Mouse (Mus musculus): Measurements from ENCODE around the gene Ehmt2.
"Not testable (repeated sequence)": the region's sequence is repeated elsewhere in the genome, so short reads cannot be mapped to it uniquely, and the experiment has no call there.

The Ehmt2 gene

DNA sequence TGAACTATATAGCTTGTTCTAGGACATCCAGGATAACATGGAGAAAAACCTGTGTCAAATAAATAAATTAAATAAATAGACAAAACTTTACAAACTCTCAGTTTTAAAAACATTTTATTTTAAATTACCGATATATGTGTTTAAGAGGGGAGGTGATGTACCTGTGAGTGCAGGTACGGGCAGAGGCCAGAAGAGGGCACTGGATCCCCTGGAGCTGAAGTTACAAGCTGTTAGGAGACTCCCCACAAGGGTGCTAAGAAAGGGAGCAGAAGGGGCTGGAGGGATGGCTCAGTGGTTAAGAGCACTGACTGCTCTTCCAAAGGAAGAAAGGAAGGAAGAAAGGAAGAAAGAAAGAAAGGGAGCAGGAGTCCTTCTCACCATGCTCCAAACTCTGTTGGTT is 6.9 kb upstream of the Ehmt2 start:
- no peak for DNase-seq (ENCODE audit: low spot score)

DNA sequence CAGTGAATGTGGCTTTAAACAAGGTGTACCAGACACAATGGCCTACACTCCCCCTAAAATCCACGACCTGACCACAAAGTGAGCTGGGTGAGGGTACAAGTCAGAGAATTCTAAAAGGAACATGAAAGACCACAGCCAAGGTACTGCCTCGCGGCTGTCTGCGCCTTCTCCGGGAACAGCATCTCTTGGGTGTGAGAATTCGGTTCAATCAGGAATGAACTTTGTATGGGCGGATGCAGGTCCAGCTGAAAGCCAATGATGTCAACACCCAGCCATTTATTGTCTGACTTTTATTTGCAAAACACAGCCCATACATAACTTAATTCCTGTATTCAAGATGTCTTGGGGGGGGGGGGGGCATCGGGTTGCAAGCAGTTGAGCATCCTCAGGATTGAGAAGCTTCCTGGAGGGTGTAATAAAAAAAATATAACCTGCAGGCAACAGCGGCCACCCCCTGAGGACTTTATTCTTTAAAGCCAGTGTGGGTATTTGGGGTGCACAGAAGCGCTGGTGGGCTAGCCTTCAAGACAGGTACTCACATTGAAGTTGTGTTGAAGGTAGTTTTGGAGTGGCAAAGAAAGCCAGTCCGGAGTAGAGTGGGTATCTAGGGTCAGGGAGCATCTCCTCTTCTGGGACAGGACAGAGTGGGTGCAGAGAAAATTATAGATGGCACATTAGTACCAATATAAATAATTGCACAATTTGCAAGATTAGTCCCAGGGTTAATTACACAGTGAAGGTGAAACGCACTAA is 5.0 kb upstream of the Ehmt2 start:
- DNase-seq (ENCODE audit: low spot score) = no peak

DNA sequence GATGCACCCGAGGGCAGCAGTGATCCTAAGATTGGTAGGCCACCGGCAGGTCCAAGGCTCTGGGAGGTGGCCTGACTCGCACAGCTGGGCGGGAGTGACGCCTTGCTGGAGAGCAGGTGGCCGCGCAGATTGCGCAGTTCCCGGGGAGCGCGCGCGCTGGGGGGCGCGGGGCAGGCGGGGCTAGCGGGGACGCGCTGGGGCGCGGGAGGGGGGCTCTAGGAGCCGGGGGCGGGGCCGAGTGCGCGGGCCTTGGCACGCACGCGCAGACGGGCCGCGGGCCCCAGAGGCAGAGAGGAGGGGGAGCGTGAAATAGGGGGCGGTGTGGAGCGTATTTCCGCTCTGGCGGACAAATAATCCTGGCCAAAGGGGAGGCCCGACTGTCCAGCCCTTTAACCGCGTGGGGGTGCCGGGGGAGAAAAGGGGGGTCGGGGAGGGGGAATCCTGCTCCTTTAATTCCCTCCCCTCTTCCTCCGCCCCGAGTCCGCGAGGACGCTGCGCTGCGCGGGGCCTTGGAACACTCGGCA is 4.1 kb upstream of the Ehmt2 start:
- peak; percentile 65 for DNase-seq (ENCODE audit: low spot score)

DNA sequence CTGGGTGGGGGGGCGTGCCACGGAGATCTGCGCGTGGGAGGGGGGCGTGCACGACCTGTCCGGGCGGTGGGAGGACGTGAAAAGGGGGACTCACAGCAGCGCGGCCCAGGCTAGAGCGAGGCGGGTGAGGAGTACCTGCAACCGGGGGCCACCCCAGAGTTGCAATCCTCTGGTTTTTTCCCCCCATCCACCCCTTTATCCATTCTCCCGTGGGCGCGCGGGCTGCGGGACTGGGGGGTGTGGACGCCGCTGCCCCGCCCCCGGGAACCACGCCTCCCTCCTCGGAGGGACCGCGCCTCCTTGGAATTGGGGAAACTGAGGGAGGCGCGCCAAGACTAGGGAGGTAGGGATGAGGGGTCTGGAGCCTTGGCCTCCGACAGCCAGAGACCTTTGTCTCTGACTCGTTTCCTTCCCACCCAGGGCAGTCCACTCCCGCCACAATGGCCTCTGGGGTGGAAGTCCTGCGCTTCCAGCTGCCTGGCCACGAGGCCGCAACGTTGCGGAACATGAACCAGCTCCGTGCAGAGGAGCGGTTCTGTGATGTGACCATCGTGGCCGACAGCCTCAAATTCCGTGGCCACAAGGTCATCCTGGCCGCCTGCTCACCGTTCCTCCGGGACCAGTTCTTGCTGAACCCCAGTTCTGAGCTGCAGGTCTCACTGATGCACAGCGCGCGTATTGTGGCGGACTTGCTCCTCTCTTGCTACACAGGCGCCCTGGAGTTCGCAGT is 3.3 kb upstream of the Ehmt2 start:
- no peak for DNase-seq (ENCODE audit: low spot score)

DNA sequence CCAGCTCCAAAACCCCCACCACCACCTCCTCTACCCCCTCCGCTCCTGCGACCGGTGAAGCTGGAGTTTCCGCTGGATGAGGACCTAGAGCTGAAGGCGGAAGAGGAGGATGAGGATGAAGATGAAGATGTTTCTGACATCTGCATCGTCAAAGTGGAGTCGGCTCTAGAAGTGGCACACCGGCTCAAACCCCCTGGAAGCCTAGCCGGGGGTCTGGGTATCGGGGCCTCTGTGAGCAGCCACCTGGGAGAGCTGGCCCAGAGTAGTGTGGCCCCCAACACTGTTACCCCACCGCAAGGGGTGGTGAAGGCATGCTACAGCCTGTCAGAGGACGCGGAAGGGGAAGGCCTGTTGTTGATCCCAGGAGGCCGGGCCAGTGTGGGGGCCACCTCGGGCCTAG is 2.5 kb upstream of the Ehmt2 start:
- no peak for DNase-seq (ENCODE audit: low spot score)

DNA sequence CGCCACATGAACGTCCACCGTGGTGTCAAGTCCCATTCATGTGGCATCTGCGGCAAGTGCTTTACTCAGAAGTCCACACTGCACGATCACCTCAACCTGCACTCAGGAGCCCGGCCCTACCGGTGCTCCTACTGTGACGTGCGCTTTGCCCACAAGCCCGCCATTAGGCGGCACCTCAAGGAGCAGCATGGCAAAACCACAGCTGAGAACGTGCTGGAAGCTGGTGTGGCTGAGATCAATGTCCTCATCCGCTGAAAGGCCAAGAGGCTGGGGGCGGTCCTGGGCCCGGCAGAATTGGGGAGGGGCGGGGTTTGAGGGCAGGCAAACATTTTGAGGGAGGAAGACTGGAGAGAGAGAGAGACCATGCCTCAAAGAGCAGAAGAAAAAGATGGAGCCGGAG is 1.9 kb upstream of the Ehmt2 start:
- no peak for DNase-seq (ENCODE audit: low spot score)

DNA sequence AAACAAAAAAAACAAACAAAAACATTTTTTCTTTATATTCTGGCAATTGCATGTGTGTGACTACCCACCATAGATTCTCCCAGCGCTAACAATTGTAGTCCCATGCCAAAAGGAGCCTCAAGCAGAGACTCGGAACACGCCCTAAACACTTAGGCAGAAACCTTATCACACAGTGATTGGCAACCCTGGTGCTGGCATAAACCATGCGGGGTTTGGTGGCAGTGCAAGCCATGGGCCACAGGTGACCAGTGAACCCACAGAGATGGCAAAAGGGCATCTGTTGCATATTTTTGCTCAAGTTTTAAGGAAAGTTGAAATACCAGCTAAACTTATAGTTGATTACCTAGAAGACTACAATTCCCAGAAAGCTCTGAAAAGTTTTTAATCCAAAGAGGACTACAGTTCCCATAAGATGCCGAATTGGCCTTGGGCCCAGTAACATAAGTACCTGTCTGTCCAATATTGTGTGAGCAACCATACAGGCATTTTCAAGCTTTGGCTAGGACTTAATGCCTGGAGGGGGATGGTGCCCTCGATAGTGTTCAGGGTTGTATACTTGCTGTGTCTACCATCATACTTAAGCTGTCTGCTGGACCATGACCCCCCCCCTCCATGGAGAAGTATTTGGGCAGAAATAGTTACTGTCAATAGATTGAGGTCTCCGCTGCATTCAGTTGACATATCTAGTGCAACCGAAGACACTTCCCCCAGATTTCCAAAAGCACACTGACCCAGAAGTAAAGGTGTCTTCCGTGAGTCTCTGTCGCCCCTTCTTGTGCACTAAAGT is 703 bp upstream of the Ehmt2 start:
- no peak for DNase-seq (ENCODE audit: low spot score)

DNA sequence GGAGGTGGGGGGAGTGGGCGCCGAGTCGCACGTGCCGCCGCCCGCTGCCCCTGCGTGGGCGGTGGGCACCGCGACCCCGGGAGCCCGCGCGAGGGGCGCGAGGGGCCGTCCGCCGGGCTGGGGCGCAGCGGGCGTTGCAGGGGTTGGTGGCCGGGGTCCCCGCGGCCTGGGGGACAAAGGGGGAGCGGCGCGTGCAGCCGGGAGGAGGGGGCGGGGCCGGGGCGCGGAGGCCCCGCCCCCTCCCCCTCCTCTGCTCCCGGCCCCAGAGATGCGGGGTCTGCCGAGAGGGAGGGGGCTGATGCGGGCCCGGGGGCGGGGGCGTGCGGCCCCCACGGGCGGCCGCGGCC is 410 bp downstream of the Ehmt2 start:
- DNase-seq (ENCODE audit: low spot score) = no peak

DNA sequence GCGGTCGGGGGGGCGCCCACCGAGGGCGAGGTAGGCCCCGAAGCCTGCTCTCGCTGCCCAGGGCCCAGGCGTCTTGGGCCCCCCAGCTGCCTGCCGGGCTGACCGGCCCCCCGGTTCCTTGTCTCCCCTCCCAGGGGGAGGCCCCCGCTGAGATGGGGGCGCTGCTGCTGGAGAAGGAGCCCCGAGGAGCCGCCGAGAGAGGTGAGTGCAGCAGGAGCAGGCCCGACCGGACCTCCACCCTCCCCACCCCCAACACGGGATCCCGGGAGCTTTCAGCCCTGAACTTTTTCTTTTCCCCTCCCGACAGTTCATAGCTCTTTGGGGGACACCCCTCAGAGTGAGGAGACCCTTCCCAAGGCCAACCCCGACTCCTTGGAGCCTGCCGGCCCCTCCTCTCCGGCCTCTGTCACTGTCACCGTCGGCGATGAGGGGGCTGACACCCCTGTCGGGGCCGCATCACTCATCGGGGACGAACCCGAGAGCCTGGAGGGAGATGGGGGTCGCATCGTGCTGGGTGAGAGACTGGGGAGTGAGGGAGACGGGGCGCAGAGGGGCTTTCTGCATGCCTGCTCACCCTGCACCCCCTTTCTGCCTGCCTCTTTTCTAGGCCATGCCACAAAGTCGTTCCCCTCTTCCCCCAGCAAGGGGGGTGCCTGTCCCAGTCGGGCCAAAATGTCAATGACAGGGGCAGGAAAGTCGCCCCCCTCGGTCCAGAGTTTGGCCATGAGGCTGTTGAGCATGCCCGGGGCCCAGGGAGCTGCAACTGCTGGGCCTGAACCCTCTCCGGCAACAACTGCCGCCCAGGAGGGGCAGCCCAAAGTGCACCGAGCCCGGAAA is 1.0 kb downstream of the Ehmt2 start:
- no peak for DNase-seq (ENCODE audit: low spot score)

DNA sequence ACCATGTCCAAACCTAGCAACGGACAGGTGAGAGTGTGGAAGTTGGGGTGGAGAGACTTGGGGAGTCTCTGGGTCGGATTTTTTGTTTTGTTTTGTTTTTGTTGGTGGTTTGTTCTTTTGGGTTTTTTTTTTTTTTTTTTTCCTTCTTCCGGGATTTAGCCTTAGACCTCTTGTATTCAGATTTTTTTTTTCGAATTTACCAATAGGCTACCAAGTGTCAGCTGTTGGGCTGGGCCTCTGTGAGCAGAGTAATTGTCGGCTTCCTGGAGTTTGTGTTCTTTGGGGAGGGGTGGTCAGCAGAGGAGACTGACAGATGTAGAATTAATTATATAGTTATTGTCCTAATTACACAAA is 1.6 kb downstream of the Ehmt2 start:
- DNase-seq (ENCODE audit: low spot score) = no peak

DNA sequence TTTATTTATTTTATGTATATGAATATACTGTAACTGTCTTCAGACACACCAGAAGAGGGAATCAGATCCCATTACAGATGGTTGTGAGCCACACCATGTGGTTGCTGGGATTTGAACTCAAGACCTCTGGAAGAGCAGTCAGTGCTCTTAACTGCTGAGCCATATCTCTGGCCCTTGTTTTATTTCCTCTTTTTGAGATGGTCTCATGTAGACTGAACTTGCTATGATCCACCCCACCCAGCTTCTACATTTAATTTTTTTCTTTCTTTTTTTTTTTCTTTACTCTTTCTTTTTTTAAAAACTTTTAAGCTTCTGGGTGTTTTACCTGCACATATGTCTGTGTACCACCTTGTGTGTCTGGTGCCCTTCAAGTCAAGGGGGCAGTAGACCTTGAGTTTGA is 2.6 kb downstream of the Ehmt2 start:
- DNase-seq (ENCODE audit: low spot score) = not testable (repeated sequence)

DNA sequence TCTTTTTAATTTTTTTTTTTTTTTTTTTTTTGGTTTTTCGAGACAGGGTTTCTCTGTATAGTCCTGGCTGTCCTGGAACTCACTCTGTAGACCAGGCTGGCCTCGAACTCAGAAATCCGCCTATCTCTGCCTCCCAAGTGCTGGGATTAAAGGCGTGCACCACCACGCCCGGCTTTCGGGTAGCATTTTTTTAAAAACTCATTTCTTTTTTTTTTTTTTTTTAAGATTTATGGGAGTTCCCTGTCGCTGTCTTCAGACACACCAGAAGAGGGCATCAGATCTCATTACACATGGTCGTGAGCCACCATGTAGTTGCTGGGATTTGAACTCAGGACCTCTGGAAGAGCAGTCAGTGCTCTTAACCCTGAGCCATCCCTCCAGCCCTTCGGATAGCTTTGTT is 3.7 kb downstream of the Ehmt2 start:
- not testable (repeated sequence) for DNase-seq (ENCODE audit: low spot score)

DNA sequence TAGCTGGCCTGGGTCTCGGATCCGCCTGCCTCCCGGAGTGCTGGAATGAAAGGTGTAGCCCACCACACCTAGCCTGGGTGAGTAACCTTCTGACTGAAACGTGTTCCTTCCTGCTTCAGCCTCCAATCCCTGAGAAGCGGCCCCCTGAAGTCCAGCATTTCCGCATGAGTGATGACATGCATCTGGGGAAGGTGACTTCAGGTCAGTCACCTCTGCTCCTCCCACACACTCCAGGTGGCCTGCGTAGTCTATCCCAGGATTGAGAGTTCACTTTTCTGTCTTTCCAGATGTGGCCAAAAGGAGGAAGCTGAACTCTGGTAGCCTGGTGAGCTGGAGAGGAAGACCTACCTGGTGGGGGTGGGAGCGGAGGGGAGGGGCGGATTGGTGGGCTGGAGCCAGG is 4.6 kb downstream of the Ehmt2 start:
- no peak for DNase-seq (ENCODE audit: low spot score)

DNA sequence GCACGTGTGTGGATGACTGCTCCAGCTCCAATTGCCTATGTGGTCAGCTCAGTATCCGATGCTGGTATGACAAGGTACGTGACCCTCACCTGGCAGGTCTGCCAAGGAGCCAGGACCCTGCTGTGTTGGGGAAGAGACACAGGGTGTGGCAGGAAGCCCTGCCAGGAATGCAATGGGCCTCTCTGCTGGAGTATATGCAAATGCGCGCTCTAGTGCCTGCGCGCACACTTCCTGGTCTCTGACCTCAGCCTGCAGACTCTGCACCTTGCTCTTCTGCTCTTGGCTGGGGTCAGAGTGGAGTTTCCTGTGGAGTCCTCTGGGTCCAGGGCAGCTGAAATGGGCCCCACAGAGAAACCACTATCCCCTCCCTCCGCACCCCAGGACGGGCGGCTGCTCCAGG is 12.7 kb downstream of the Ehmt2 start:
- no peak for DNase-seq (ENCODE audit: low spot score)

DNA sequence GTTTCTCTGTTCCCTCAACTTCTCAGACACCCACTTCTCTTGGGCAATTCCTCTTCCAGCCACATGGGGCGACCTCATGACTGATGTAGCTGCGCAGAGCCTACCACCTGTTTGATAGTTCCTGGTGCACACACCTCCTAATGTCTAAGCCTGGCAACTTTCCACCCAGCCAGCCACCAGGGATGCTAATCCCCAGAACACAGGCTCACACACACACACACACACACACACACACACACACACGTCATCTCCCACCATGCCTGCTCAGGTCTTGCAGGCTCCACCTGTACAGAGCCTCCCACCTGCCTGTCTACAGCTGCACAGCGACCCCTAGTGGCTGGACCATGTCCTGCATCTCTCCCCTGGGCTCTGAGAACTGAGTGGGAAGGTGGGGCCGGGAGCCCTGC is 13.7 kb downstream of the Ehmt2 start:
- peak; percentile 77 for DNase-seq (ENCODE audit: low spot score)

DNA sequence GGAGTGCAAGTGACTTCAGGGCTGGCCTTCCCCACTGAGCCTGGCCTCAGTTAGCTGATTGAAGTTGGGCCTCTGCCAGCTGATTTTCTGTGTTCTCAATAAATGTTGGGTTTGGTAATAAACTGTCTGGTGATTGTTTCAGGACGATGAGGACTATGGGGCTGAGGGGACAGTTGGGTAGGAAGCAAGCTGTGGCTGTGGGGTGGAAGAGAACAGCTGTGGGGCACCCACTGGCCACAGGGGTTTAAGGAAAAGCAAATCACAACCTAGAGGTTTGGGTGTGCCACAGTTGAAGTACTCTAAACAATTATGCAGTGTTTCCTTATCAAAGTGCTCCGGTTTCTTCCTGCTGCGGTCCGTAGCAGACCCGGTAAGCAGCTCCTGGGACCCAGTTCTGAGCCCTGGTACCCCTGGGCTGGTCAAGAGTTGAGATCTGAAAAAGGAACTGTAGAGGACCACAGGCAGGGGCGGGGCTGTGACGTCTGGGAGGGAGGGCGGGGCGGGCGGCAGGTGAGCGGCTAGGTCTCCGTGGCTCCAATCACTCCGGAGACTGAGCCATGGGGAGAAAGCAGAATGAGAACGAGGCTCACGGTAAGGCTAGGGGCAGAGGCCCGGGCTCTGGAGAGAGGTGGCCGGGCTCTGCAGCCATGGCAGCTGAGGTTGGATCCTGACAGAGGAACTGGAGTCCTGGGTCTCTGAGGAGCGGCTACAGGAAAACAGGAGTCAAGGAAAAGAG is 15.8 kb downstream of the Ehmt2 start, which contains the start of gene Slc44a4:
Gene Slc44a4 (plus strand): TSS at position 537 of the 736 bp plus-strand sequence.
- no peak for DNase-seq (ENCODE audit: low spot score)

DNA sequence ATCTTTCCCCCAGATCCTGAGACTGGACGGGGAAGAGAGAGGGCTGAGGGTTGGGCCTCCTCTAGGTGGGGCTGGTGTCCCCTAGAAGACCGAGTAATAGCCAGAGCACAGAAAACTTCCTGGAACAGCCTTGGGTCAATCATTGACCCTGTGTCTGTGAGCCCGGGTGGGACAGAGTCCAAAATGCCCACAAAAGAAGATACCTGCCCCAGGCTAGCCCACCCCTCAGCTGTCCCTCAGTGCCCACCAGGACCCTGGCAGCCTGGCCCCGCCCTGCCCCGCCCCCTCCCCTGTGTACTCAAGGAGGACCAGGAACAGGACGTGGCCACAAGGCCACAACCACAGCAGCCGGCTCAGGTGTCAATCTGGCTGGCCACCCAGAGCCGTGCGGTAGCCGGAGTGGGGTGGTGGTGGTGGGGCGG is 17.2 kb downstream of the Ehmt2 start:
- no peak for DNase-seq (ENCODE audit: low spot score)

DNA sequence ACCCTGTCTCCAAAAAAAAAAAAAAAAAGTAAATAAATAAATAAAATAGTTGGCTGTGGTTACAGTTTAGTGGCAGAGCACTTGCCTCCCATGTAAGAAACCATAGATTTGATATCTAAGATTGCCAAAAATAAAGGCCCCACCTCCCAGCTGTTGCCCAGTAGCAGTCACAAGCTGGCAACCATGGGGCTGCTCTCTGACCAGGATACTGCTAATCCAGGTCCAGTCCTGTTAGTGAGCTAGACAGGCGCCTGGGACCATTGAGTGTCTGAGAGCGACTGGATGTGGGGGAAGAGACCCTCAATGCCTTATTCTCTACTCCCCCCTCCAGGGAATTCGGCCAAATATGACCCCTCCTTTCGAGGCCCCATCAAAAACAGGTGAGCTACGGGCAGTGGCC is 18.0 kb downstream of the Ehmt2 start:
- no peak for DNase-seq (ENCODE audit: low spot score)

DNA sequence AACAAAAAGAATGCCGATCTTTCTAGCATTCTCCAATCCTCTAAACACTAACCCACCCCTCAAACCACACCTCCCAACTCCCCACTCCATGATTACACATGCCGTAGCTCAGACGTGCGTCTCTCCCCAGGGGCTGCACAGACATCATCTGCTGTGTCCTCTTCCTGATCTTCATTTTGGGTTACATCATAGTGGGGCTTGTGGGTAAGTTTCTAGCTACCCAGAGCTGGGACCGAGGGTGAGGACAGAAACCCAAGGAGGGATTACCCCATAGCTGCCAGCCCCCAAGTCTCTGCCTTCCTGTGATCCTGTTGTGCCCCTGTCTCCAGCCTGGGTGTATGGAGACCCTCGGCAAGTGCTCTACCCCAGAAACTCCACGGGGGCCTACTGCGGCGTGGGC is 18.9 kb downstream of the Ehmt2 start:
- DNase-seq (ENCODE audit: low spot score) = no peak

DNA sequence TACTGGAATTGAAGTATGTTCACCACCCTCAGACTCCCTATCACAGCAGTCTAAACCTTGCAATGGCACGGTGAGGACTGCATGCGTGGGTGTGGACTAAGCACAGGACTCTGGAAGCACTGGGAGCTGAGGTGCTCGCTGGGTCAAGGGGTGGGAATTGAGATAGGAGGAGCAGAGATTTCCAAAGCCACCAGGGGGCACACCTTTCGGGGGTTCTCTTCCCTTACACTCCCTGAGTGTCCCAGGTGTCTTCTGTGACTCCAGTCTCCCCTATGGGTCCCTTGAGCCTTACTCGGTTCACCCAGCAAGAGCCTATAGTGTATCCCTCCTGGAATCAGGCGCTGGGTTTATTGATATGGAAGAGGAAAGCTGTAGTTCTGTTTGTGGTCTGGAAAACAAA is 24.7 kb downstream of the Ehmt2 start:
- no peak for DNase-seq (ENCODE audit: low spot score)

DNA sequence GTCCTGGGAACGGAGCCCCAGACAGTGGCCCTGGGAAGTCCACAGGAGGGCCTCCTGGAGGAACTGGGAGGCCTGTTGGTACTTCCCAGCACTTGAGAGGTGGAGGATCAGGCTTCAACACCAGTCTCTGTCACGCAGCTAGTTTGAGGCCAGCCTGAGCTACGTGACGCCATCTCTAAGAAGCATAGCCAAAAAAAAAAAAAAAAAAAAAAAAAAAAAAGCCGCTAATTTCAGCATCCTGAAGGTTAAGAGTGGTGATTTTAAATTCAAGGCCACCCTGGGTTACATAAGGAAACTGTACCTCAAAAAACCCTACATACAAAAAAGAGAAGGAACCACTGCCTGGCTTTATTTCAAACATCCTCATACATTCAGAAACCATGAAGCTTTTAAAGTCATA is 26.0 kb downstream of the Ehmt2 start:
- DNase-seq (ENCODE audit: low spot score) = no peak
